Mouse (Mus musculus): Measurements from ENCODE around the gene Socs5. TPM values are rescaled to one million over a fixed set of nuclear protein-coding genes. Genes with fewer than 3 reads are reported as not detected.
"Not testable (repeated sequence)": the region's sequence is repeated elsewhere in the genome, so short reads cannot be mapped to it uniquely, and the experiment has no call there.

Socs5 gene
- polyA plus RNA-seq, 1 experiment: 6.4 TPM

GRCm38 (mm10) chr17:87072766-87073440 lies 34.6 kb upstream of the Socs5 start:
- H3K4me3 ChIP-seq (ENCODE audit: control insufficient read depth, insufficient read depth, low read length): no peak overlapping the region
- H3K27ac ChIP-seq (ENCODE audit: control insufficient read depth, insufficient read depth, low read length): no peak overlapping the region
- no peak for DNase-seq
- H3K27me3 ChIP-seq (ENCODE audit: control insufficient read depth, insufficient read depth, low read length): no peaks in the 10 kb centered on the region
- H3K4me1 ChIP-seq (replicated peaks; ENCODE audit: control insufficient read depth, insufficient read depth, low read length): no peaks in the 10 kb centered on the region
- WGBS: 96% methylated on average over 5 of the region's 5 CpGs
- H3K36me3 ChIP-seq (ENCODE audit: control insufficient read depth, insufficient read depth, low read length): no peaks in the 10 kb centered on the region
- TF ChIP-seq CTCF (IDR thresholded peaks at IDR 0.05; ENCODE audit: borderline replicate concordance, control insufficient read depth, extremely low read depth, insufficient read depth, low read length, poor library complexity) (no peak), POLR2A (IDR thresholded peaks at IDR 0.05; ENCODE audit: control insufficient read depth, extremely low read depth, insufficient read depth, low read length, poor library complexity) (no peak)

GRCm38 (mm10) chr17:87073470-87073869 lies 34.0 kb upstream of the Socs5 start:
- no peak overlapping the region for H3K27ac ChIP-seq (ENCODE audit: control insufficient read depth, insufficient read depth, low read length)
- DNase-seq: no peak
- H3K4me1 ChIP-seq (replicated peaks; ENCODE audit: control insufficient read depth, insufficient read depth, low read length): no peaks in the 10 kb centered on the region
- no peaks in the 10 kb centered on the region for H3K36me3 ChIP-seq (ENCODE audit: control insufficient read depth, insufficient read depth, low read length)
- H3K4me3 ChIP-seq (ENCODE audit: control insufficient read depth, insufficient read depth, low read length): no peak overlapping the region
- no peaks in the 10 kb centered on the region for H3K27me3 ChIP-seq (ENCODE audit: control insufficient read depth, insufficient read depth, low read length)
- TF ChIP-seq POLR2A (IDR thresholded peaks at IDR 0.05; ENCODE audit: control insufficient read depth, extremely low read depth, insufficient read depth, low read length, poor library complexity): no peak
- no peak for TF ChIP-seq CTCF (IDR thresholded peaks at IDR 0.05; ENCODE audit: borderline replicate concordance, control insufficient read depth, extremely low read depth, insufficient read depth, low read length, poor library complexity)

GRCm38 (mm10) chr17:87078217-87078616 lies 29.3 kb upstream of the Socs5 start:
- not testable (repeated sequence) for H3K4me1 ChIP-seq (replicated peaks; ENCODE audit: control insufficient read depth, insufficient read depth, low read length); DNase-seq
- 97% methylated on average over 17 of the region's 17 CpGs for WGBS

GRCm38 (mm10) chr17:87080724-87081123 lies 26.8 kb upstream of the Socs5 start:
- no peak for DNase-seq
- WGBS: 97% methylated on average over 7 of the region's 7 CpGs
- no peaks in the 10 kb centered on the region for H3K36me3 ChIP-seq (ENCODE audit: control insufficient read depth, insufficient read depth, low read length)
- no peaks in the 10 kb centered on the region for H3K27me3 ChIP-seq (ENCODE audit: control insufficient read depth, insufficient read depth, low read length)
- no peak overlapping the region for H3K27ac ChIP-seq (ENCODE audit: control insufficient read depth, insufficient read depth, low read length)
- H3K4me1 ChIP-seq (replicated peaks; ENCODE audit: control insufficient read depth, insufficient read depth, low read length): no peaks in the 10 kb centered on the region
- TF ChIP-seq CTCF (IDR thresholded peaks at IDR 0.05; ENCODE audit: borderline replicate concordance, control insufficient read depth, extremely low read depth, insufficient read depth, low read length, poor library complexity) (no peak), POLR2A (IDR thresholded peaks at IDR 0.05; ENCODE audit: control insufficient read depth, extremely low read depth, insufficient read depth, low read length, poor library complexity) (no peak)
- no peak overlapping the region for H3K4me3 ChIP-seq (ENCODE audit: control insufficient read depth, insufficient read depth, low read length)

More at GRCm38 (mm10) chr17:87078217-87078616, 29.3 kb upstream of the Socs5 start:
- not testable (repeated sequence) for H3K27ac ChIP-seq (ENCODE audit: control insufficient read depth, insufficient read depth, low read length); H3K36me3 ChIP-seq (ENCODE audit: control insufficient read depth, insufficient read depth, low read length); H3K4me3 ChIP-seq (ENCODE audit: control insufficient read depth, insufficient read depth, low read length); H3K27me3 ChIP-seq (ENCODE audit: control insufficient read depth, insufficient read depth, low read length)

- H3K4me3 ChIP-seq (ENCODE audit: control insufficient read depth, insufficient read depth, low read length): no peak overlapping the region
- no peak for TF ChIP-seq CTCF (IDR thresholded peaks at IDR 0.05; ENCODE audit: borderline replicate concordance, control insufficient read depth, extremely low read depth, insufficient read depth, low read length, poor library complexity)
- 29% methylated on average over 4 of the region's 4 CpGs for WGBS
These were observed 24.9 kb upstream of the Socs5 start for GRCm38 (mm10) chr17:87082547-87082946.

GRCm38 (mm10) chr17:87083671-87084070 lies 23.8 kb upstream of the Socs5 start:
- DNase-seq: no peak
- H3K27me3 ChIP-seq (ENCODE audit: control insufficient read depth, insufficient read depth, low read length): no peaks in the 10 kb centered on the region
- no peaks in the 10 kb centered on the region for H3K4me1 ChIP-seq (replicated peaks; ENCODE audit: control insufficient read depth, insufficient read depth, low read length)
- H3K27ac ChIP-seq (ENCODE audit: control insufficient read depth, insufficient read depth, low read length): no peak overlapping the region
- H3K4me3 ChIP-seq (ENCODE audit: control insufficient read depth, insufficient read depth, low read length): no peak overlapping the region
- no peaks in the 10 kb centered on the region for H3K36me3 ChIP-seq (ENCODE audit: control insufficient read depth, insufficient read depth, low read length)
- 81% methylated on average over 5 of the region's 5 CpGs for WGBS
- TF ChIP-seq CTCF (IDR thresholded peaks at IDR 0.05; ENCODE audit: borderline replicate concordance, control insufficient read depth, extremely low read depth, insufficient read depth, low read length, poor library complexity) (no peak), POLR2A (IDR thresholded peaks at IDR 0.05; ENCODE audit: control insufficient read depth, extremely low read depth, insufficient read depth, low read length, poor library complexity) (no peak)

More at GRCm38 (mm10) chr17:87082547-87082946, 24.9 kb upstream of the Socs5 start:
- Histone ChIP-seq H3K36me3 (ENCODE audit: control insufficient read depth, insufficient read depth, low read length) (no peaks in the 10 kb centered on the region), H3K4me1 (replicated peaks; ENCODE audit: control insufficient read depth, insufficient read depth, low read length) (no peaks in the 10 kb centered on the region), H3K27me3 (ENCODE audit: control insufficient read depth, insufficient read depth, low read length) (no peaks in the 10 kb centered on the region), H3K27ac (ENCODE audit: control insufficient read depth, insufficient read depth, low read length) (no peak overlapping the region)
- no peak for DNase-seq

- TF ChIP-seq POLR2A (IDR thresholded peaks at IDR 0.05; ENCODE audit: control insufficient read depth, extremely low read depth, insufficient read depth, low read length, poor library complexity): no peak
- no peak for TF ChIP-seq CTCF (IDR thresholded peaks at IDR 0.05; ENCODE audit: borderline replicate concordance, control insufficient read depth, extremely low read depth, insufficient read depth, low read length, poor library complexity)
- 88% methylated on average over 6 of the region's 6 CpGs for WGBS
- DNase-seq: no peak
- Histone ChIP-seq H3K4me1 (replicated peaks; ENCODE audit: control insufficient read depth, insufficient read depth, low read length) (no peaks in the 10 kb centered on the region), H3K27ac (ENCODE audit: control insufficient read depth, insufficient read depth, low read length) (no peak overlapping the region), H3K4me3 (ENCODE audit: control insufficient read depth, insufficient read depth, low read length) (no peak overlapping the region), H3K36me3 (ENCODE audit: control insufficient read depth, insufficient read depth, low read length) (no peaks in the 10 kb centered on the region), H3K27me3 (ENCODE audit: control insufficient read depth, insufficient read depth, low read length) (no peaks in the 10 kb centered on the region)
These were observed 21.8 kb upstream of the Socs5 start for GRCm38 (mm10) chr17:87085726-87086125.

Data from thymus, adult 2 months (tissue).